Mouse (Mus musculus) cerebellum, adult 2 months (tissue): ENCODE results near the gene Il34. TPM values are rescaled to one million over a fixed set of nuclear protein-coding genes. Genes with fewer than 3 reads are reported as not detected.

Experiments used
- DNase-seq, 2 experiments: peaks; one replicate each; pipeline ENCODE4 v3.0.0; 2021
- H3K27ac ChIP-seq: fragments of 200-500 bp; 2 replicates; pipeline ENCODE4 v1.5.1; 2012; ENCODE audit warnings: low read length, control low read depth, inconsistent platforms; ENCODE audit not compliant: insufficient read depth
- H3K27me3 ChIP-seq: fragments of 200-500 bp; 2 replicates; pipeline ENCODE4 v1.6.1; 2012; ENCODE audit warnings: inconsistent platforms, mild to moderate bottlenecking, low read length, moderate library complexity; ENCODE audit not compliant: control insufficient read depth, insufficient read depth
- H3K4me1 ChIP-seq: fragments of 200-500 bp; 2 replicates; pipeline ENCODE4 v1.6.1; 2011; ENCODE audit warnings: low read length; ENCODE audit not compliant: control insufficient read depth, insufficient read depth
- H3K4me3 ChIP-seq: fragments of 200-500 bp; replicated peaks from 2 replicates; pipeline ENCODE3; 2011; ENCODE audit warnings: mild to moderate bottlenecking, low read depth, low read length, control low read depth; ENCODE audit not compliant: insufficient read depth
- CTCF ChIP-seq: fragments of 200-500 bp; IDR thresholded peaks from 2 replicates; pipeline ENCODE4 v1.5.1; 2011; ENCODE audit warnings: low read depth, mild to moderate bottlenecking, control low read depth, low read length, moderate library complexity, borderline replicate concordance; ENCODE audit not compliant: insufficient read depth
- POLR2A ChIP-seq: fragments of 200-500 bp; IDR thresholded peaks from 2 replicates; pipeline ENCODE4 v1.6.1; 2011; ENCODE audit warnings: low read length, control low read depth, borderline replicate concordance; ENCODE audit not compliant: insufficient read depth
- WGBS: fragments of 180-500 bp; shearing (Covaris S2); methylation state at CpG from one replicate; pipeline ENCODE4 v1.1.7; 2018; 5-methylcytosine and 5-hydroxymethylcytosine counted together
- polyA plus RNA-seq: library from polyadenylated mRNA; depleted of rRNA; stranded (reverse); fragments of >200 nt; gene quantifications from 2 replicates; pipeline ENCODE4 v1.2.3, GENCODE M21; 2012

Gene Il34
- polyA plus RNA-seq, 1 experiment: 21.1 TPM

- 65% methylated on average over 35 of the region's 35 CpGs for WGBS
- DNase-seq: peak in 1 of 2 experiments; percentile 45
- no peak overlapping the region for H3K27ac ChIP-seq
Observed at GRCm38 (mm10) chr8:110738591-110739195, 67.0 kb downstream of the Il34 start.

GRCm38 (mm10) chr8:110733036-110733435 lies 72.7 kb downstream of the Il34 start:
- H3K27me3 ChIP-seq: no peaks in the 10 kb centered on the region
- H3K4me1 ChIP-seq: peaks cover 13% of the 10 kb centered on the region
- 42% methylated on average over 8 of the region's 8 CpGs for WGBS
- no peak overlapping the region for H3K27ac ChIP-seq
- DNase-seq: peak; percentile 69 to 77
- H3K4me3 ChIP-seq: no peak overlapping the region
- TF ChIP-seq CTCF (no peak), POLR2A (no peak)

More at GRCm38 (mm10) chr8:110738591-110739195, 67.0 kb downstream of the Il34 start:
- Histone ChIP-seq H3K4me3 (no peak overlapping the region), H3K27me3 (no peaks in the 10 kb centered on the region), H3K4me1 (peaks cover 15% of the 10 kb centered on the region)
- no peak for TF ChIP-seq CTCF
- TF ChIP-seq POLR2A: no peak

GRCm38 (mm10) chr8:110731346-110731859 lies 74.3 kb downstream of the Il34 start:
- 29% methylated on average over 8 of the region's 8 CpGs for WGBS

GRCm38 (mm10) chr8:110726893-110727292 lies 78.8 kb downstream of the Il34 start:
- no peak for TF ChIP-seq POLR2A
- TF ChIP-seq CTCF: peak; percentile 57
- peak; percentile 65 to 76 for DNase-seq
- Histone ChIP-seq H3K27ac (no peak overlapping the region), H3K27me3 (no peaks in the 10 kb centered on the region), H3K4me1 (peaks cover 43% of the 10 kb centered on the region), H3K4me3 (no peak overlapping the region)
- WGBS: 3% methylated on average over 18 of the region's 18 CpGs

More at GRCm38 (mm10) chr8:110731346-110731859, 74.3 kb downstream of the Il34 start:
- Histone ChIP-seq H3K27me3 (no peaks in the 10 kb centered on the region), H3K4me1 (peaks cover 23% of the 10 kb centered on the region), H3K4me3 (no peak overlapping the region), H3K27ac (peak overlapping the region; percentile 19)
- TF ChIP-seq CTCF (no peak), POLR2A (no peak)
- DNase-seq: peak; percentile 49 to 59

- no peak for TF ChIP-seq POLR2A
- H3K27me3 ChIP-seq: no peaks in the 10 kb centered on the region
- peaks cover 43% of the 10 kb centered on the region for H3K4me1 ChIP-seq
- peak overlapping the region; percentile 72 for H3K27ac ChIP-seq
- H3K4me3 ChIP-seq: no peak overlapping the region
- 10% methylated on average over 7 of the region's 7 CpGs for WGBS
- DNase-seq: no peak
Observed at GRCm38 (mm10) chr8:110725084-110725838, 80.5 kb downstream of the Il34 start.

GRCm38 (mm10) chr8:110724493-110724892 lies 81.2 kb downstream of the Il34 start:
- WGBS: 5% methylated on average over 3 of the region's 3 CpGs
- Histone ChIP-seq H3K4me1 (peaks cover 50% of the 10 kb centered on the region), H3K27ac (peak overlapping the region; percentile 72), H3K4me3 (peak overlapping the region; percentile 34), H3K27me3 (no peaks in the 10 kb centered on the region)
- no peak for DNase-seq
- TF ChIP-seq POLR2A: no peak

- H3K4me3 ChIP-seq: peak overlapping the region; percentile 77
- TF ChIP-seq CTCF (no peak), POLR2A (no peak)
Observed at GRCm38 (mm10) chr8:110722414-110723011, 83.2 kb downstream of the Il34 start.

More at GRCm38 (mm10) chr8:110722414-110723011, 83.2 kb downstream of the Il34 start:
- H3K27ac ChIP-seq: peak overlapping the region; percentile 84
- 10% methylated on average over 11 of the region's 11 CpGs for WGBS
- no peak for DNase-seq
- H3K4me1 ChIP-seq: peaks cover 65% of the 10 kb centered on the region
- no peaks in the 10 kb centered on the region for H3K27me3 ChIP-seq
